Mouse (Mus musculus): ENCODE data around the gene Ttc7b. TPM values are rescaled to one million over a fixed set of nuclear protein-coding genes. Genes with fewer than 3 reads are reported as not detected.
A peak's percentile ranks its signal among the peaks of the same experiment; 100 is the strongest.

Ttc7b gene
- total and polyA plus RNA-seq, 2 experiments, result 7.7 to 10.7 TPM

GRCm38 (mm10) chr12:100269967-100270662 is 250.5 kb downstream of the Ttc7b start:
- TF ChIP-seq CTCF (IDR thresholded peaks at IDR 0.05; ENCODE audit: low read depth, low read length) (no peak), POLR2A (IDR thresholded peaks at IDR 0.05; ENCODE audit: extremely low read depth, insufficient read depth, low read length) (no peak)
- Histone ChIP-seq H3K9ac (ENCODE audit: low read depth, low read length) (no peak overlapping the region), H3K27ac (replicated peaks; ENCODE audit: insufficient read depth, low read depth, low read length) (no peak overlapping the region), H3K79me2 (ENCODE audit: control insufficient read depth, insufficient read depth, low read length) (no peaks in the 10 kb centered on the region), H3K36me3 (ENCODE audit: control insufficient read depth, insufficient read depth, low read length) (no peaks in the 10 kb centered on the region), H3K4me1 (ENCODE audit: control insufficient read depth, insufficient read depth, low read length) (no peaks in the 10 kb centered on the region; the same call in 1 of the 2 replicates), H3K27me3 (ENCODE audit: control insufficient read depth, insufficient read depth, low read length) (no peaks in the 10 kb centered on the region), H3K4me3 (ENCODE audit: insufficient read depth, low read depth, low read length) (no peak overlapping the region)
- 81% methylated on average over 9 of the region's 9 CpGs for WGBS
- DNase-seq (ENCODE audit: extremely low read depth, low read depth, low spot score), result no peak

DNA sequence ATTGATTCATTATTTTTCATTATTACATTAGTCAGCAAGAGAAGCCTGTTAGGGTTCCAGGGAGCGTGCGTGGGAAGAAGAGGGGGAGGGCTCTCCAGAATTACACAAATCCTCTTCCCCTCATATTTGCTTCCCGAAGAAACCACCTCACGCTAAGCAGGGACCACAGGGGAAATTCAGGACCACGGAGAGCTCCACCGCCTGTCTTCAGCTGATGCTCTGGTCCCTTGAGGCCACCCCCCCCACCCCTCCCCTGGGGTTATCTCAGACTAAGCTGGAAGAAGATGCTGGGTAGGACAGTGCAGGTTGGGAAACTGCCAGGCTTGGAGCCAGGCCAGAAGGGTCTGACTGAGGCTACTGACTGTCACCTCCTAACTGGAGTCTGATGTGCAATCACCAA is 252.6 kb downstream of the Ttc7b start:
- no peaks in the 10 kb centered on the region for H3K36me3 ChIP-seq (ENCODE audit: control insufficient read depth, insufficient read depth, low read length)
- DNase-seq (ENCODE audit: extremely low read depth, low read depth, low spot score), result no peak
- H3K27me3 ChIP-seq (ENCODE audit: control insufficient read depth, insufficient read depth, low read length), result no peaks in the 10 kb centered on the region
- H3K27ac ChIP-seq (replicated peaks; ENCODE audit: insufficient read depth, low read depth, low read length), result no peak overlapping the region
- no peak overlapping the region for H3K9ac ChIP-seq (ENCODE audit: low read depth, low read length)
- no peaks in the 10 kb centered on the region; the same call in 1 of the 2 replicates for H3K4me1 ChIP-seq (ENCODE audit: control insufficient read depth, insufficient read depth, low read length)
- no peak overlapping the region for H3K4me3 ChIP-seq (ENCODE audit: insufficient read depth, low read depth, low read length)
- 6% methylated on average over 6 of the region's 6 CpGs for WGBS
- no peaks in the 10 kb centered on the region for H3K79me2 ChIP-seq (ENCODE audit: control insufficient read depth, insufficient read depth, low read length)
- TF ChIP-seq POLR2A (IDR thresholded peaks at IDR 0.05; ENCODE audit: extremely low read depth, insufficient read depth, low read length) (no peak), CTCF (IDR thresholded peaks at IDR 0.05; ENCODE audit: low read depth, low read length) (0 out of 2 replicates have a peak, but pooled peaks have one; percentile 0)

DNA sequence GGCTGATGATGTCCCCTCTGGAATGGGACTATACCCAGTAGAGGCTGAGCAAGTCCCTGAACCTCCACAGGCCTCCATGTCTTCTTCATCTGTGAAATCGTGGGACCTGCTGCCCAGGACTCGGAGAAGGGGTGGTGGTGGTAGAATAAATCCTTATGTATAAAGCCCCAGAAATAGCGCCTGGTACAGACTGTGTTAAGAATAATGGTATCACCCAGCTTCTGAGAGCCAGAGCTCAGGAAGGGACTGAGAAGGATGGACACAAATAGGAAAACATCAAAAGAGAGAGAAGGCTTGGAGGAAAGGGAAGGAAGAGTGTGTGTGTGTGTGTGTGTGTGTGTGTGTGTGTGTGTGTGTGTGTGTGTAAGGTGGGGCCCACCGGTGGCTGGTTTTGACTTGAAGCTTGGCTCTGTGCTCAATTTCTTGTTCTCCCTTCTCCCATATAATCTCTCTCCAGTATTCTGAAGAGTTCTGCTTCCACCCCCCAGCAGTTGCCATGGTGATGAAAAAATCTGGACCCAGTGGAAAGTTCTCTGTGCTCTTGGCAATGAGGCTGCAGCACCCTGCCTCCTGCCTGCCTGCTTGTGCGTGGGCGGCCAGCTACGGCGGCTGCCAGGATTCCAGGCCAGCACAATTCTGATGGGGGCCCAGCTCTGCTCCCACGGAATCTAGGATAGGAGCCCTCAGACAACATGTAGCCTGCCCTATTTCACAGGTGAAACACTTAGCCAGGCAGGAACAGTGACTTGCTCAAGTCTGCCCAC is 254.9 kb downstream of the Ttc7b start:
- no peaks in the 10 kb centered on the region for H3K36me3 ChIP-seq (ENCODE audit: control insufficient read depth, insufficient read depth, low read length)
- WGBS, result 45% methylated on average over 9 of the region's 9 CpGs
- no peaks in the 10 kb centered on the region for H3K27me3 ChIP-seq (ENCODE audit: control insufficient read depth, insufficient read depth, low read length)
- no peak overlapping the region for H3K27ac ChIP-seq (replicated peaks; ENCODE audit: insufficient read depth, low read depth, low read length)
- H3K4me3 ChIP-seq (ENCODE audit: insufficient read depth, low read depth, low read length), result no peak overlapping the region
- H3K79me2 ChIP-seq (ENCODE audit: control insufficient read depth, insufficient read depth, low read length), result no peaks in the 10 kb centered on the region
- DNase-seq (ENCODE audit: extremely low read depth, low read depth, low spot score), result no peak
- no peak for TF ChIP-seq CTCF (IDR thresholded peaks at IDR 0.05; ENCODE audit: low read depth, low read length)
- TF ChIP-seq POLR2A (IDR thresholded peaks at IDR 0.05; ENCODE audit: extremely low read depth, insufficient read depth, low read length), result no peak
- H3K4me1 ChIP-seq (ENCODE audit: control insufficient read depth, insufficient read depth, low read length), result no peaks in the 10 kb centered on the region
- no peak overlapping the region for H3K9ac ChIP-seq (ENCODE audit: low read depth, low read length)

GRCm38 (mm10) chr12:100264941-100265340 is 255.7 kb downstream of the Ttc7b start:
- H3K4me1 ChIP-seq (ENCODE audit: control insufficient read depth, insufficient read depth, low read length), result no peaks in the 10 kb centered on the region
- no peak overlapping the region for H3K4me3 ChIP-seq (ENCODE audit: insufficient read depth, low read depth, low read length)
- no peaks in the 10 kb centered on the region for H3K79me2 ChIP-seq (ENCODE audit: control insufficient read depth, insufficient read depth, low read length)
- no peak overlapping the region for H3K9ac ChIP-seq (ENCODE audit: low read depth, low read length)
- 80% methylated on average over 4 of the region's 4 CpGs for WGBS
- no peaks in the 10 kb centered on the region for H3K27me3 ChIP-seq (ENCODE audit: control insufficient read depth, insufficient read depth, low read length)
- no peak overlapping the region for H3K27ac ChIP-seq (replicated peaks; ENCODE audit: insufficient read depth, low read depth, low read length)
- no peaks in the 10 kb centered on the region for H3K36me3 ChIP-seq (ENCODE audit: control insufficient read depth, insufficient read depth, low read length)
- no peak for DNase-seq (ENCODE audit: extremely low read depth, low read depth, low spot score)
- no peak for TF ChIP-seq POLR2A (IDR thresholded peaks at IDR 0.05; ENCODE audit: extremely low read depth, insufficient read depth, low read length)
- no peak for TF ChIP-seq CTCF (IDR thresholded peaks at IDR 0.05; ENCODE audit: low read depth, low read length)

DNA sequence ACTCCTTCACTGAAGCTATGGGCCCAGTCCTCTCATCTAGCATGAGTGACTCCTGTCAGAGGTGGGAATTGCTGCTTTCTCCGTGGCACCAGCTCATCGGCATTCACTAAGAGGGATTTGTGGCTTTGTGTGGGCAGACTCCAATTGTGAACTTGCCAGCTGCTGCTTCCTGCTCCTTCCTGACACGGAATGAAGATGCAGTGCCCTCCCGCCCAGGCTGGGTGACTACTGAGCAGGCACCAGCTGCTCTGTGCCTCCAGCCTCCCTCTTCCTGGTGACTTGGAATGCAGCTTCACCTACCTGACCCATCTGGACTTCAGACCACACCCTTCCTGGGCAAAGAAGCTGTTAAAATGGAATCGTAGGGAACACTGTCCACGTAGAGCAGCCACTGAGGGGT is 257.8 kb downstream of the Ttc7b start:
- Histone ChIP-seq H3K4me1 (ENCODE audit: control insufficient read depth, insufficient read depth, low read length) (no peaks in the 10 kb centered on the region), H3K9ac (ENCODE audit: low read depth, low read length) (no peak overlapping the region), H3K27me3 (ENCODE audit: control insufficient read depth, insufficient read depth, low read length) (no peaks in the 10 kb centered on the region), H3K36me3 (ENCODE audit: control insufficient read depth, insufficient read depth, low read length) (no peaks in the 10 kb centered on the region), H3K27ac (replicated peaks; ENCODE audit: insufficient read depth, low read depth, low read length) (no peak overlapping the region), H3K79me2 (ENCODE audit: control insufficient read depth, insufficient read depth, low read length) (no peaks in the 10 kb centered on the region), H3K4me3 (ENCODE audit: insufficient read depth, low read depth, low read length) (no peak overlapping the region)
- 80% methylated on average over 6 of the region's 6 CpGs for WGBS
- no peak for TF ChIP-seq CTCF (IDR thresholded peaks at IDR 0.05; ENCODE audit: low read depth, low read length)
- no peak for TF ChIP-seq POLR2A (IDR thresholded peaks at IDR 0.05; ENCODE audit: extremely low read depth, insufficient read depth, low read length)
- no peak for DNase-seq (ENCODE audit: extremely low read depth, low read depth, low spot score)

GRCm38 (mm10) chr12:100261761-100262160 is 258.9 kb downstream of the Ttc7b start:
- WGBS, result 88% methylated on average over 6 of the region's 6 CpGs

More at GRCm38 (mm10) chr12:100261761-100262160, 258.9 kb downstream of the Ttc7b start:
- H3K27ac ChIP-seq (replicated peaks; ENCODE audit: insufficient read depth, low read depth, low read length), result no peak overlapping the region
- TF ChIP-seq POLR2A (IDR thresholded peaks at IDR 0.05; ENCODE audit: extremely low read depth, insufficient read depth, low read length) (no peak), CTCF (IDR thresholded peaks at IDR 0.05; ENCODE audit: low read depth, low read length) (no peak)
- H3K36me3 ChIP-seq (ENCODE audit: control insufficient read depth, insufficient read depth, low read length), result no peaks in the 10 kb centered on the region
- no peaks in the 10 kb centered on the region for H3K27me3 ChIP-seq (ENCODE audit: control insufficient read depth, insufficient read depth, low read length)
- no peaks in the 10 kb centered on the region for H3K79me2 ChIP-seq (ENCODE audit: control insufficient read depth, insufficient read depth, low read length)
- H3K4me3 ChIP-seq (ENCODE audit: insufficient read depth, low read depth, low read length), result no peak overlapping the region
- no peak for DNase-seq (ENCODE audit: extremely low read depth, low read depth, low spot score)
- H3K4me1 ChIP-seq (ENCODE audit: control insufficient read depth, insufficient read depth, low read length), result no peaks in the 10 kb centered on the region
- no peak overlapping the region for H3K9ac ChIP-seq (ENCODE audit: low read depth, low read length)
